Mouse (Mus musculus) kidney, postnatal 0 days (tissue): ENCODE results near the gene Kbtbd12. TPM values are rescaled to one million over a fixed set of nuclear protein-coding genes. Genes with fewer than 3 reads are reported as not detected.

Experiments used
- ATAC-seq: fragments of 200-750 bp; cut with Nextera tagmentation; replicated peaks from 2 replicates; pipeline ENCODE4 v1.8.0; 2017; ENCODE audit warnings: low read depth, moderate number of reproducible peaks, moderate TSS enrichment, moderate library complexity; ENCODE audit not compliant: low FRiP score
- DNase-seq: peaks from one replicate; pipeline ENCODE4 v3.0.0-alpha.2; 2016; ENCODE audit warnings: low spot score
- H3K27ac ChIP-seq: fragments of 300-500 bp; sonication (generic); 2 replicates; pipeline ENCODE4 v1.5.1; 2014; ENCODE audit warnings: mild to moderate bottlenecking
- H3K27me3 ChIP-seq: fragments of 300-500 bp; sonication (generic); 2 replicates; pipeline ENCODE4 v1.6.1; 2014; ENCODE audit warnings: low read length, mixed read lengths; ENCODE audit not compliant: insufficient read depth
- H3K36me3 ChIP-seq: fragments of 300-500 bp; sonication (generic); 2 replicates; pipeline ENCODE4 v1.6.1; 2014; ENCODE audit warnings: low read length, mixed read lengths; ENCODE audit not compliant: insufficient read depth
- H3K4me1 ChIP-seq: fragments of 300-500 bp; sonication (generic); replicated peaks from 2 replicates; pipeline ENCODE4 v1.6.1; 2014; ENCODE audit warnings: antibody characterized with exemption, low read length, mixed read lengths; ENCODE audit not compliant: insufficient read depth
- H3K4me2 ChIP-seq: fragments of 300-500 bp; sonication (generic); 2 replicates; pipeline ENCODE4 v1.6.1; 2014; ENCODE audit warnings: mild to moderate bottlenecking, low read length, moderate library complexity, mixed read lengths
- H3K4me3 ChIP-seq: fragments of 300-500 bp; sonication (generic); replicated peaks from 2 replicates; pipeline ENCODE4 v1.5.1; 2014; ENCODE audit warnings: low read depth, low read length
- H3K9ac ChIP-seq: fragments of 300-500 bp; sonication (generic); 2 replicates; pipeline ENCODE4 v1.6.1; 2014; ENCODE audit warnings: low read depth, low read length
- H3K9me3 ChIP-seq: fragments of 300-500 bp; sonication (generic); replicated peaks from 2 replicates; pipeline ENCODE4 v1.6.1; 2016; ENCODE audit warnings: low read length, inconsistent platforms, mixed read lengths
- CTCF ChIP-seq: IDR thresholded peaks from 2 replicates; pipeline ENCODE4 v1.5.1; 2016; ENCODE audit warnings: antibody characterized with exemption, low read depth, mild to moderate bottlenecking, moderate library complexity
- WGBS: fragments of 180-500 bp; shearing (Covaris S2); extraction: QIAGEN DNeasy Blood & Tissue Kit; methylation state at CpG from one replicate; pipeline ENCODE4 v1.1.7; 2014; 5-methylcytosine and 5-hydroxymethylcytosine counted together
- polyA plus RNA-seq: library from polyadenylated mRNA; unstranded; fragments of >200 nt; fragmentation: Nextera tagmentation; extraction: Ambion mirVana; gene quantifications from 2 replicates; pipeline ENCODE4 v1.2.1, GENCODE M21; 2015

Kbtbd12 gene
- polyA plus RNA-seq, 1 experiment from 2014 or later, result not detected

GRCm38 (mm10) chr6:88548405-88549049 lies 89.2 kb downstream of the Kbtbd12 start:
- H3K4me1 ChIP-seq, result no peaks in the 10 kb centered on the region
- ATAC-seq (no peak), DNase-seq (no peak)
- WGBS, result 83% methylated on average over 10 of the region's 10 CpGs
- no peak overlapping the region for H3K4me3 ChIP-seq
- no peaks in the 10 kb centered on the region for H3K9me3 ChIP-seq
- no peak overlapping the region for H3K9ac ChIP-seq
- TF ChIP-seq CTCF, result no peak
- no peak overlapping the region for H3K4me2 ChIP-seq
- no peaks in the 10 kb centered on the region for H3K36me3 ChIP-seq
- peaks cover 14% of the 10 kb centered on the region; the same call in 1 of the 2 replicates for H3K27me3 ChIP-seq
- no peak overlapping the region for H3K27ac ChIP-seq

GRCm38 (mm10) chr6:88545397-88545790 lies 92.4 kb downstream of the Kbtbd12 start:
- Histone ChIP-seq H3K36me3 (no peaks in the 10 kb centered on the region), H3K9ac (no peak overlapping the region), H3K4me3 (no peak overlapping the region), H3K4me2 (no peak overlapping the region), H3K9me3 (no peaks in the 10 kb centered on the region), H3K27ac (no peak overlapping the region), H3K4me1 (no peaks in the 10 kb centered on the region), H3K27me3 (peaks cover 14% of the 10 kb centered on the region; the same call in 1 of the 2 replicates)
- ATAC-seq, result no peak
- no peak for TF ChIP-seq CTCF
- DNase-seq, result no peak
- WGBS, result 46% methylated on average over 10 of the region's 10 CpGs

- Histone ChIP-seq H3K27ac (no peak overlapping the region), H3K27me3 (peaks cover 14% of the 10 kb centered on the region; the same call in 1 of the 2 replicates), H3K4me3 (no peak overlapping the region), H3K36me3 (no peaks in the 10 kb centered on the region), H3K4me1 (no peaks in the 10 kb centered on the region), H3K9me3 (no peaks in the 10 kb centered on the region), H3K4me2 (no peak overlapping the region), H3K9ac (no peak overlapping the region)
- WGBS, result 40% methylated on average over 11 of the region's 11 CpGs
- no peak for TF ChIP-seq CTCF
- ATAC-seq (no peak), DNase-seq (no peak)
Measured at GRCm38 (mm10) chr6:88544644-88545396, 92.9 kb downstream of the Kbtbd12 start.

GRCm38 (mm10) chr6:88544241-88544640 lies 93.5 kb downstream of the Kbtbd12 start:
- Histone ChIP-seq H3K27me3 (peaks cover 14% of the 10 kb centered on the region; the same call in 1 of the 2 replicates), H3K4me1 (no peaks in the 10 kb centered on the region), H3K9ac (no peak overlapping the region), H3K9me3 (no peaks in the 10 kb centered on the region), H3K27ac (no peak overlapping the region), H3K4me2 (no peak overlapping the region), H3K4me3 (no peak overlapping the region), H3K36me3 (no peaks in the 10 kb centered on the region)
- TF ChIP-seq CTCF, result no peak
- 82% methylated on average over 3 of the region's 3 CpGs for WGBS
- ATAC-seq, result no peak
- no peak for DNase-seq

GRCm38 (mm10) chr6:88540093-88540755 lies 97.5 kb downstream of the Kbtbd12 start:
- TF ChIP-seq CTCF, result no peak
- 49% methylated on average over 2 of the region's 2 CpGs for WGBS
- no peak for ATAC-seq

GRCm38 (mm10) chr6:88530306-88530705 lies 107.4 kb downstream of the Kbtbd12 start:
- Histone ChIP-seq H3K4me3 (no peak overlapping the region), H3K4me1 (no peaks in the 10 kb centered on the region), H3K9me3 (no peaks in the 10 kb centered on the region), H3K27me3 (no peaks in the 10 kb centered on the region), H3K4me2 (no peak overlapping the region), H3K36me3 (no peaks in the 10 kb centered on the region), H3K27ac (no peak overlapping the region), H3K9ac (no peak overlapping the region)
- DNase-seq, result no peak
- TF ChIP-seq CTCF, result no peak
- no peak for ATAC-seq

More at GRCm38 (mm10) chr6:88540093-88540755, 97.5 kb downstream of the Kbtbd12 start:
- H3K4me3 ChIP-seq, result no peak overlapping the region
- no peaks in the 10 kb centered on the region for H3K9me3 ChIP-seq
- H3K36me3 ChIP-seq, result no peaks in the 10 kb centered on the region
- DNase-seq, result peak; percentile 30
- H3K27me3 ChIP-seq, result 0 out of 2 replicates have a peak, but pooled peaks cover 5% of the 10 kb centered on the region
- H3K4me1 ChIP-seq, result no peaks in the 10 kb centered on the region
- H3K4me2 ChIP-seq, result no peak overlapping the region
- H3K9ac ChIP-seq, result no peak overlapping the region
- H3K27ac ChIP-seq, result no peak overlapping the region
